ENCODE assay signal across 19 mouse cellular contexts in the genomic region with DNA sequence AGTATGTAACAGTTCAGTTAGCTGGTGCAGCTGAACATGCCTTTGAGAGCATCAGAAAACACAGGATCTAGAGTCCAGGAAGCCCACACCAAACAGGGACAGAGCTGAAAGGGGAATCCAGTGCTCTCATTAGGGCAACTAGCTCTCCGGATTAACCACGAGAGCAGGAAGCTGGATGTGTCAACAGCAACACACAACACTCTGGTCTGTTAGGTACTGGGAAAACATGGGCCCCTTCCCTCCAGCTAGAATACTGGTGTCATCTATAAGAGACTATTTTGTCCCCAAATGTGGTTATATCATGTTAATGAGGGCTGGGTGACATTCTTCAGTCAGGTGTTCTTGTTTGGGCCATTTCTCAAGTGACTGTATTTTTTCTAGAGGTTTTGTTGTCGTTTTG.
"Had no signal": no experiment of that assay in that cellular context is flagged by ENCODE, and none has a peak within 500 bp of the region (broad histone marks: within the 10 kb centered on the region; RNA-seq: fewer than 3 reads in every experiment).

No protein-coding gene starts in this region.

- H3K27ac ChIP-seq: liver, embryonic 12.5 days; liver, embryonic 14.5 days; midbrain, embryonic 10.5 days; neural tube, embryonic 13.5 days; neural tube, embryonic 15.5 days; stomach, embryonic 15.5 days; stomach, postnatal 0 days had no signal

- H3K4me2 ChIP-seq: liver, embryonic 12.5 days; lung, embryonic 14.5 days; neural tube, embryonic 13.5 days; neural tube, embryonic 15.5 days; stomach, embryonic 15.5 days had no signal

- H3K9ac ChIP-seq: liver, embryonic 12.5 days; liver, embryonic 14.5 days; lung, embryonic 14.5 days; neural tube, embryonic 13.5 days; neural tube, embryonic 15.5 days; stomach, embryonic 15.5 days had no signal

- ATAC-seq: liver, embryonic 12.5 days; midbrain, embryonic 16.5 days had no signal

- H3K27me3 ChIP-seq: liver, embryonic 12.5 days; neural tube, embryonic 13.5 days; neural tube, embryonic 15.5 days; stomach, embryonic 15.5 days had no signal

- DNase-seq: lung, adult 18-20 months; lung, embryonic 14.5 days; lung, postnatal 10 days; lung, postnatal 4 days; retina, postnatal 1 day; right cerebral cortex, adult 18-20 months; right cerebral cortex, postnatal 14 days; thymus, adult 2 months; thymus, postnatal 25 days; thymus, postnatal 4 days had no signal

- H3K9me3 ChIP-seq: liver, embryonic 12.5 days; midbrain, embryonic 10.5 days; neural tube, embryonic 13.5 days; neural tube, embryonic 15.5 days; stomach, embryonic 15.5 days had no signal

- H3K4me1 ChIP-seq: liver, embryonic 12.5 days; neural tube, embryonic 13.5 days; neural tube, embryonic 15.5 days had no signal

- H3K4me3 ChIP-seq: liver, embryonic 12.5 days; midbrain, embryonic 10.5 days; myocyte; neural tube, embryonic 13.5 days; neural tube, embryonic 15.5 days; stomach, embryonic 15.5 days had no signal

- H3K36me3 ChIP-seq: liver, embryonic 12.5 days; midbrain, embryonic 10.5 days; neural tube, embryonic 13.5 days; neural tube, embryonic 15.5 days; stomach, embryonic 15.5 days had no signal
